Mouse (Mus musculus) layer of hippocampus, adult 2 months (tissue): ENCODE data around the gene Slc34a2. TPM values are rescaled to one million over a fixed set of nuclear protein-coding genes. Genes with fewer than 3 reads are reported as not detected.

Source experiments
- DNase-seq, 2 experiments: peaks; one replicate each; pipeline ENCODE4 v3.0.0; 2022; ENCODE audit warnings: low spot score in 2 of 2
- H3K27ac ChIP-seq: fragments of 200-600 bp; 2 replicates; pipeline ENCODE4 v1.8.1; 2022
- H3K4me3 ChIP-seq: fragments of 200-600 bp; 2 replicates; pipeline ENCODE4 v1.8.1; 2022; ENCODE audit warnings: mild to moderate bottlenecking
- CTCF ChIP-seq: fragments of 200-600 bp; conservative IDR thresholded peaks from 2 replicates; pipeline ENCODE4 v1.8.1; 2022; ENCODE audit warnings: antibody characterized with exemption, mild to moderate bottlenecking, moderate library complexity
- total RNA-seq, 2 experiments: library from RNA; stranded (reverse); gene quantifications; 2 replicates each; pipeline ENCODE4 v1.2.3; 2021

Slc34a2 gene
- total RNA-seq, 2 experiments from 2014 or later: not detected

- no peak for TF ChIP-seq CTCF
- Histone ChIP-seq H3K4me3 (no peak overlapping the region), H3K27ac (no peak overlapping the region)
- DNase-seq: no peak
Observed at GRCm38 (mm10) chr5:53003981-53004380, 33.9 kb upstream of the Slc34a2 start.

- no peak for TF ChIP-seq CTCF
- DNase-seq: no peak
- Histone ChIP-seq H3K4me3 (no peak overlapping the region), H3K27ac (no peak overlapping the region)
Observed at GRCm38 (mm10) chr5:53009027-53009769, 28.7 kb upstream of the Slc34a2 start.

GRCm38 (mm10) chr5:53009770-53010133, 28.1 kb upstream of the Slc34a2 start:
- Histone ChIP-seq H3K27ac (no peak overlapping the region), H3K4me3 (no peak overlapping the region)
- no peak for TF ChIP-seq CTCF
- no peak for DNase-seq

GRCm38 (mm10) chr5:53011327-53011726, 26.6 kb upstream of the Slc34a2 start:
- H3K27ac ChIP-seq: no peak overlapping the region
- TF ChIP-seq CTCF: no peak
- no peak for DNase-seq
- no peak overlapping the region for H3K4me3 ChIP-seq

- no peak overlapping the region for H3K4me3 ChIP-seq
- no peak for TF ChIP-seq CTCF
- H3K27ac ChIP-seq: no peak overlapping the region
- no peak for DNase-seq
Observed at GRCm38 (mm10) chr5:53016606-53017005, 21.3 kb upstream of the Slc34a2 start.

- Histone ChIP-seq H3K4me3 (no peak overlapping the region), H3K27ac (no peak overlapping the region)
- TF ChIP-seq CTCF: no peak
- DNase-seq: no peak
Observed at GRCm38 (mm10) chr5:53018316-53018715, 19.6 kb upstream of the Slc34a2 start.

- DNase-seq: no peak
- no peak for TF ChIP-seq CTCF
- no peak overlapping the region for H3K27ac ChIP-seq
- no peak overlapping the region for H3K4me3 ChIP-seq
Observed at GRCm38 (mm10) chr5:53023432-53023831, 14.4 kb upstream of the Slc34a2 start.

GRCm38 (mm10) chr5:53023901-53024300, 14.0 kb upstream of the Slc34a2 start:
- TF ChIP-seq CTCF: no peak
- no peak for DNase-seq
- Histone ChIP-seq H3K27ac (no peak overlapping the region), H3K4me3 (no peak overlapping the region)

- H3K27ac ChIP-seq: no peak overlapping the region
- H3K4me3 ChIP-seq: no peak overlapping the region
- peak in 1 of 2 experiments; percentile 17 for DNase-seq
- TF ChIP-seq CTCF: no peak
Observed at GRCm38 (mm10) chr5:53025276-53025973, 12.5 kb upstream of the Slc34a2 start.

GRCm38 (mm10) chr5:53031346-53031745, 6.5 kb upstream of the Slc34a2 start:
- no peak for TF ChIP-seq CTCF
- Histone ChIP-seq H3K4me3 (no peak overlapping the region), H3K27ac (no peak overlapping the region)
- DNase-seq: no peak

GRCm38 (mm10) chr5:53042034-53042748, 4.3 kb downstream of the Slc34a2 start:
- no peak overlapping the region for H3K4me3 ChIP-seq
- no peak overlapping the region for H3K27ac ChIP-seq
- no peak for TF ChIP-seq CTCF
- DNase-seq: no peak

GRCm38 (mm10) chr5:53042771-53043371, 5.0 kb downstream of the Slc34a2 start:
- DNase-seq: no peak
- no peak for TF ChIP-seq CTCF

GRCm38 (mm10) chr5:53043716-53044115, 5.8 kb downstream of the Slc34a2 start:
- H3K27ac ChIP-seq: no peak overlapping the region
- H3K4me3 ChIP-seq: no peak overlapping the region
- no peak for TF ChIP-seq CTCF
- no peak for DNase-seq

More at GRCm38 (mm10) chr5:53042771-53043371, 5.0 kb downstream of the Slc34a2 start:
- H3K4me3 ChIP-seq: no peak overlapping the region
- no peak overlapping the region for H3K27ac ChIP-seq
